In genomic region chr2:172287715-172288114, GRCm38 (mm10) we compare ENCODE assay signal across 25 mouse cellular contexts. TPM values are rescaled to one million over a fixed set of nuclear protein-coding genes. Genes with fewer than 3 reads are reported as not detected.
DNase-seq lines count a peak whose midpoint lies in the region; ATAC-seq lines count a peak whose summit lies in the region.
"Had no signal": no experiment of that assay in that cellular context is flagged by ENCODE, and none has a peak within 500 bp of the region (broad histone marks: within the 10 kb centered on the region; RNA-seq: fewer than 3 reads in every experiment).

No protein-coding gene starts in this region.

- no peak overlapping the region for H3K4me2 ChIP-seq in liver, embryonic 12.5 days
- H3K4me2 ChIP-seq in liver, embryonic 11.5 days: no peak overlapping the region
- H3K4me2 ChIP-seq in liver, embryonic 16.5 days (ENCODE audit: low read depth, low read length): no peak overlapping the region
- H3K4me2 ChIP-seq: embryonic facial prominence, embryonic 12.5 days; forebrain, embryonic 13.5 days; forebrain, embryonic 15.5 days had no signal

- ATAC-seq in liver, embryonic 12.5 days: no peak
- ATAC-seq in liver, embryonic 11.5 days (replicated peaks; ENCODE audit: low FRiP score): no peak
- no peak for ATAC-seq in liver, embryonic 16.5 days (ENCODE audit: low read depth)
- ATAC-seq: activated CD4-positive, CD25-positive, alpha-beta regulatory T cell, adult 4 months; CD4-positive, CD25-positive, alpha-beta regulatory T cell, adult 4 months; forebrain, embryonic 13.5 days; forebrain, embryonic 15.5 days; forebrain, postnatal 0 days; Patski had no signal

- peaks cover 2% of the 10 kb centered on the region; the same call in 1 of the 2 replicates for H3K27me3 ChIP-seq in liver, embryonic 12.5 days (replicated peaks)
- H3K27me3 ChIP-seq in liver, embryonic 11.5 days (replicated peaks; ENCODE audit: control insufficient read depth, insufficient read depth, low read length): no peaks in the 10 kb centered on the region
- no peaks in the 10 kb centered on the region; the same call in 1 of the 2 replicates for H3K27me3 ChIP-seq in liver, embryonic 16.5 days (ENCODE audit: control insufficient read depth, insufficient read depth, low read depth, low read length)
- H3K27me3 ChIP-seq: embryonic facial prominence, embryonic 12.5 days; forebrain, embryonic 13.5 days; forebrain, embryonic 15.5 days; Patski had no signal

- H3K4me3 ChIP-seq in liver, embryonic 12.5 days: no peak overlapping the region
- H3K4me3 ChIP-seq in liver, embryonic 11.5 days (ENCODE audit: low read depth, low read length): no peak overlapping the region
- no peak overlapping the region for H3K4me3 ChIP-seq in liver, embryonic 16.5 days (ENCODE audit: low read depth, low read length)
- H3K4me3 ChIP-seq: embryonic facial prominence, embryonic 10.5 days; embryonic facial prominence, embryonic 12.5 days; forebrain, embryonic 13.5 days; forebrain, embryonic 15.5 days had no signal

- no peaks in the 10 kb centered on the region for H3K9me3 ChIP-seq in liver, embryonic 12.5 days (replicated peaks)
- H3K9me3 ChIP-seq in liver, embryonic 11.5 days (ENCODE audit: control insufficient read depth, low read length): no peaks in the 10 kb centered on the region
- H3K9me3 ChIP-seq in liver, embryonic 16.5 days (replicated peaks; ENCODE audit: control insufficient read depth, low read length): no peaks in the 10 kb centered on the region
- H3K9me3 ChIP-seq: embryonic facial prominence, embryonic 10.5 days; embryonic facial prominence, embryonic 12.5 days; forebrain, embryonic 13.5 days; forebrain, embryonic 15.5 days had no signal

- no peak overlapping the region for H3K9ac ChIP-seq in liver, embryonic 12.5 days
- no peak overlapping the region for H3K9ac ChIP-seq in liver, embryonic 11.5 days (ENCODE audit: low read depth, low read length)
- peak overlapping the region; percentile 18; the same call in 1 of the 2 replicates for H3K9ac ChIP-seq in liver, embryonic 16.5 days (ENCODE audit: low read depth, low read length)
- H3K9ac ChIP-seq: embryonic facial prominence, embryonic 12.5 days; forebrain, embryonic 13.5 days; forebrain, embryonic 15.5 days; forebrain, postnatal 0 days had no signal

- DNase-seq in liver, embryonic 11.5 days (ENCODE audit: low spot score): no peak
- no peak for DNase-seq in liver
- no peak for DNase-seq in heart, adult 18-20 months
- DNase-seq: adrenal gland, adult 8-10 months; adrenal gland, postnatal 14 days; adrenal gland, postnatal 36 days; B cell, adult 2 months; cerebellum, adult 11-12 months; cerebellum, adult 2 months; cerebellum, adult 9-10 months; cerebellum, postnatal 10 days; cerebellum, postnatal 25 days; forebrain, postnatal 0 days had no signal

- peak overlapping the region; percentile 95 for H3K27ac ChIP-seq in liver, embryonic 12.5 days
- H3K27ac ChIP-seq in liver, embryonic 11.5 days (ENCODE audit: low read depth, low read length): no peak overlapping the region
- H3K27ac ChIP-seq in liver, embryonic 16.5 days (ENCODE audit: low read length): no peak overlapping the region
- H3K27ac ChIP-seq: embryonic facial prominence, embryonic 10.5 days; embryonic facial prominence, embryonic 12.5 days; forebrain, embryonic 13.5 days; forebrain, embryonic 15.5 days had no signal

- WGBS in liver, embryonic 12.5 days (ENCODE audit: insufficient replicate concordance): 93% methylated on average over 1 of the region's 1 CpGs
- WGBS in liver, embryonic 11.5 days: 96% methylated on average over 1 of the region's 1 CpGs
- WGBS in liver, embryonic 16.5 days (ENCODE audit: insufficient replicate concordance): 89% methylated on average over 1 of the region's 1 CpGs

- peaks cover 49% of the 10 kb centered on the region for H3K4me1 ChIP-seq in liver, embryonic 12.5 days
- peaks cover 24% of the 10 kb centered on the region for H3K4me1 ChIP-seq in liver, embryonic 11.5 days (replicated peaks; ENCODE audit: control insufficient read depth, insufficient read depth, low read length)
- H3K4me1 ChIP-seq in liver, embryonic 16.5 days (ENCODE audit: control insufficient read depth, low read depth, low read length): peaks cover 33% of the 10 kb centered on the region
- H3K4me1 ChIP-seq: embryonic facial prominence, embryonic 12.5 days had no signal

- no peaks in the 10 kb centered on the region for H3K36me3 ChIP-seq in liver, embryonic 12.5 days
- H3K36me3 ChIP-seq in liver, embryonic 11.5 days (ENCODE audit: control insufficient read depth, insufficient read depth, low read length): no peaks in the 10 kb centered on the region
- H3K36me3 ChIP-seq in liver, embryonic 16.5 days (ENCODE audit: control insufficient read depth, insufficient read depth): no peaks in the 10 kb centered on the region
- H3K36me3 ChIP-seq: embryonic facial prominence, embryonic 10.5 days; embryonic facial prominence, embryonic 12.5 days; forebrain, embryonic 15.5 days had no signal

RNA-seq across cellular contexts. Expression of gene Mc3r, which starts 39.4 kb away (rescaled TPM):
- 0.05 and 0.12 TPM in 2 replicates for polyA plus RNA-seq in liver, embryonic 12.5 days (2016; fragmentation: Nextera tagmentation; extraction: Ambion mirVana)
- polyA plus RNA-seq in liver, embryonic 11.5 days (2014; fragmentation: Nextera tagmentation; extraction: Ambion mirVana): 0.06 and 0.08 TPM in 2 replicates
- polyA plus RNA-seq in liver, embryonic 16.5 days (2015; fragmentation: Nextera tagmentation; extraction: Ambion mirVana): 0.04 and 0.06 TPM in 2 replicates
- total RNA-seq in heart, adult 18-20 months (2021): not detected
- total RNA-seq: adrenal gland, adult 18-20 months; adrenal gland, adult 8-10 months; adrenal gland, postnatal 14 days; adrenal gland, postnatal 36 days; ES-E14 had no signal
- polyA plus RNA-seq: activated CD4-positive, CD25-positive, alpha-beta regulatory T cell, adult 4 months; CD4-positive, CD25-positive, alpha-beta regulatory T cell, adult 4 months; embryonic facial prominence, embryonic 10.5 days; embryonic facial prominence, embryonic 12.5 days; forebrain, embryonic 11.5 days; Patski had no signal

RNA-seq across cellular contexts. Expression of gene Fam210b, which starts 57.6 kb away (rescaled TPM):
- polyA plus RNA-seq in liver, embryonic 12.5 days (2016; fragmentation: Nextera tagmentation; extraction: Ambion mirVana): 128 and 138 TPM in 2 replicates
- polyA plus RNA-seq in liver, embryonic 11.5 days (2014; fragmentation: Nextera tagmentation; extraction: Ambion mirVana): 56.2 and 63.7 TPM in 2 replicates
- 136 and 144 TPM in 2 replicates for polyA plus RNA-seq in liver, embryonic 16.5 days (2015; fragmentation: Nextera tagmentation; extraction: Ambion mirVana)
- total RNA-seq in heart, adult 18-20 months (2021): 1 to 10 TPM; 5.5 to 5.9 TPM
